Mouse (Mus musculus): ENCODE data around the gene Slc16a14.

DNA sequence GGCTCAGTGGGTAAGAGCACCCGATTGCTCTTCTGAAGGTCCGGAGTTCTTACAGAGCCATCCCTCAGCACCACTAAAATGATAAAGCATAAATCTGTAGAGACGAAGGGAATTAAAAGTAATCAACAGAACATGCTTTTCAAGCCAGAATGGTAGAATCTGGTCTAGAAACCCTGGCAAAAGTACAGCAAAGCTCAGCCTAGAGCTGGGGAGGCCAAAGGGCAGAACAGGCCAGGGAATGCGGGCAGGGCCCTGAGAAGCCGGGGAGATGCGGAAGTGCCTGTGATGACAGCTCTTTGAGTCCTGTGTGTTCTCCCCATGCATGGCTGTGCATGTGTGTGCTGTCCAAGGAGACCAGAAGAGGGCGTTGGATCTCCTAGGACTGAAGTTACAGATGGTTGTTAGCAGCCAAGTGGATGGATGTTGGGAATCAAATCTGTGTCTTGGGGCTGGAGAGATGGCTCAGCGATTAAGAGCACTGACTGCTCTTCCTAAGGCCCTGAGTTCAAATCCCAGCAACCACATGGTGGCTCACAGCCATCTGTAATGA is 55.3 kb downstream of the Slc16a14 start:
- TF ChIP-seq CTCF (IDR thresholded peaks at IDR 0.05; ENCODE audit: extremely low read depth, insufficient read depth, low read length) (no peak), POLR2A (IDR thresholded peaks at IDR 0.05; ENCODE audit: extremely low read depth, insufficient read depth, low read length) (no peak)

Data from cortical plate, adult 2 months (tissue).